Mouse (Mus musculus) embryonic facial prominence, embryonic 14.5 days (tissue): ENCODE data around the gene Gnaz. TPM values are rescaled to one million over a fixed set of nuclear protein-coding genes. Genes with fewer than 3 reads are reported as not detected.
A peak's percentile ranks its signal among the peaks of the same experiment; 100 is the strongest.

ENCODE experiments used
- ATAC-seq: fragments of 200-750 bp; cut with Nextera tagmentation; 2 replicates; pipeline ENCODE4 v1.8.0; 2017; ENCODE audit warnings: low read depth, moderate number of reproducible peaks, moderate TSS enrichment
- DNase-seq: peaks from one replicate; pipeline ENCODE4 v3.0.0-alpha.2; 2015; ENCODE audit warnings: low spot score
- H3K27ac ChIP-seq: fragments of 300-500 bp; sonication (generic); replicated peaks from 2 replicates; pipeline ENCODE4 v1.5.1; 2014; ENCODE audit warnings: low read depth, mild to moderate bottlenecking, low read length, moderate library complexity
- H3K27me3 ChIP-seq: fragments of 300-500 bp; sonication (generic); replicated peaks from 2 replicates; pipeline ENCODE4 v1.6.1; 2014; ENCODE audit warnings: low read length; ENCODE audit not compliant: control insufficient read depth, insufficient read depth
- H3K36me3 ChIP-seq: fragments of 300-500 bp; sonication (generic); 2 replicates; pipeline ENCODE4 v1.6.1; 2014; ENCODE audit warnings: low read length, mixed read lengths; ENCODE audit not compliant: control insufficient read depth, insufficient read depth
- H3K4me1 ChIP-seq: fragments of 300-500 bp; sonication (generic); 2 replicates; pipeline ENCODE4 v1.6.1; 2014; ENCODE audit warnings: antibody characterized with exemption, low read length; ENCODE audit not compliant: control insufficient read depth, insufficient read depth
- H3K4me2 ChIP-seq: fragments of 300-500 bp; sonication (generic); 2 replicates; pipeline ENCODE4 v1.6.1; 2014; ENCODE audit warnings: low read depth, mild to moderate bottlenecking, low read length, moderate library complexity, mixed read lengths
- H3K4me3 ChIP-seq: fragments of 300-500 bp; sonication (generic); 2 replicates; pipeline ENCODE4 v1.5.1; 2014; ENCODE audit warnings: low read depth, mild to moderate bottlenecking, low read length
- H3K9ac ChIP-seq: fragments of 300-500 bp; sonication (generic); 2 replicates; pipeline ENCODE4 v1.6.1; 2014; ENCODE audit warnings: low read depth, mild to moderate bottlenecking, low read length, moderate library complexity, mixed read lengths
- H3K9me3 ChIP-seq: fragments of 300-500 bp; sonication (generic); 2 replicates; pipeline ENCODE4 v1.6.1; 2016; ENCODE audit warnings: low read length; ENCODE audit not compliant: control insufficient read depth
- WGBS: fragments of 180-500 bp; shearing (Covaris S2); extraction: QIAGEN DNeasy Blood & Tissue Kit; methylation state at CpG from one replicate; pipeline ENCODE4 v1.1.7; 2014; 5-methylcytosine and 5-hydroxymethylcytosine counted together
- polyA plus RNA-seq: library from polyadenylated mRNA; unstranded; fragments of >200 nt; fragmentation: Nextera tagmentation; extraction: Ambion mirVana; gene quantifications from 2 replicates; pipeline ENCODE4 v1.2.1, GENCODE M21; 2014

Gene Gnaz
- polyA plus RNA-seq, 1 experiment from 2014 or later, result 4.2 TPM

- ATAC-seq, result no peak
Measured at GRCm38 (mm10) chr10:74978056-74978455, 11.1 kb downstream of the Gnaz start.

GRCm38 (mm10) chr10:74981159-74981558 lies 14.2 kb downstream of the Gnaz start:
- H3K36me3 ChIP-seq, result no peaks in the 10 kb centered on the region
- H3K4me1 ChIP-seq, result no peaks in the 10 kb centered on the region
- H3K9me3 ChIP-seq, result no peaks in the 10 kb centered on the region
- no peak overlapping the region for H3K27ac ChIP-seq
- H3K27me3 ChIP-seq, result no peaks in the 10 kb centered on the region
- H3K9ac ChIP-seq, result no peak overlapping the region
- no peak overlapping the region for H3K4me2 ChIP-seq
- no peak for ATAC-seq
- no peak for DNase-seq
- WGBS, result 81% methylated on average over 12 of the region's 12 CpGs
- H3K4me3 ChIP-seq, result no peak overlapping the region

More at GRCm38 (mm10) chr10:74978056-74978455, 11.1 kb downstream of the Gnaz start:
- no peak overlapping the region for H3K4me2 ChIP-seq
- no peak overlapping the region for H3K4me3 ChIP-seq
- no peaks in the 10 kb centered on the region for H3K27me3 ChIP-seq
- H3K4me1 ChIP-seq, result no peaks in the 10 kb centered on the region
- no peaks in the 10 kb centered on the region for H3K9me3 ChIP-seq
- no peak for DNase-seq
- 85% methylated on average over 4 of the region's 4 CpGs for WGBS
- H3K27ac ChIP-seq, result no peak overlapping the region
- no peaks in the 10 kb centered on the region for H3K36me3 ChIP-seq
- no peak overlapping the region for H3K9ac ChIP-seq

- Histone ChIP-seq H3K36me3 (no peaks in the 10 kb centered on the region), H3K4me1 (no peaks in the 10 kb centered on the region), H3K4me3 (no peak overlapping the region), H3K27ac (no peak overlapping the region), H3K9ac (no peak overlapping the region), H3K4me2 (no peak overlapping the region), H3K9me3 (no peaks in the 10 kb centered on the region), H3K27me3 (no peaks in the 10 kb centered on the region)
- 68% methylated on average over 8 of the region's 8 CpGs for WGBS
- no peak for DNase-seq
- ATAC-seq, result no peak
Measured at GRCm38 (mm10) chr10:74983176-74983575, 16.2 kb downstream of the Gnaz start.

- 56% methylated on average over 14 of the region's 14 CpGs for WGBS
- DNase-seq, result peak; percentile 78
- Histone ChIP-seq H3K9ac (no peak overlapping the region), H3K9me3 (no peaks in the 10 kb centered on the region), H3K27ac (no peak overlapping the region), H3K4me2 (no peak overlapping the region), H3K36me3 (0 out of 2 replicates have a peak, but pooled peaks cover 6% of the 10 kb centered on the region), H3K27me3 (0 out of 2 replicates have a peak, but pooled peaks cover 3% of the 10 kb centered on the region), H3K4me3 (no peak overlapping the region), H3K4me1 (no peaks in the 10 kb centered on the region)
- peak; percentile 92 for ATAC-seq
Measured at GRCm38 (mm10) chr10:74987698-74988470, 20.9 kb downstream of the Gnaz start.

GRCm38 (mm10) chr10:74989814-74990213 lies 22.8 kb downstream of the Gnaz start:
- Histone ChIP-seq H3K27me3 (0 out of 2 replicates have a peak, but pooled peaks cover 3% of the 10 kb centered on the region), H3K4me1 (no peaks in the 10 kb centered on the region; the same call in 1 of the 2 replicates), H3K9ac (no peak overlapping the region), H3K4me2 (no peak overlapping the region), H3K9me3 (no peaks in the 10 kb centered on the region), H3K4me3 (no peak overlapping the region), H3K27ac (no peak overlapping the region), H3K36me3 (0 out of 2 replicates have a peak, but pooled peaks cover 6% of the 10 kb centered on the region)
- ATAC-seq (no peak), DNase-seq (no peak)
- WGBS, result 77% methylated on average over 2 of the region's 4 CpGs

GRCm38 (mm10) chr10:74990584-74991322 lies 23.8 kb downstream of the Gnaz start:
- H3K4me2 ChIP-seq, result no peak overlapping the region
- ATAC-seq (no peak), DNase-seq (no peak)

GRCm38 (mm10) chr10:74994863-74995262 lies 27.9 kb downstream of the Gnaz start:
- Histone ChIP-seq H3K27ac (no peak overlapping the region), H3K4me3 (peak overlapping the region; percentile 26; the same call in 1 of the 2 replicates)
- DNase-seq, result peak; percentile 20

More at GRCm38 (mm10) chr10:74990584-74991322, 23.8 kb downstream of the Gnaz start:
- Histone ChIP-seq H3K27ac (no peak overlapping the region), H3K4me1 (no peaks in the 10 kb centered on the region; the same call in 1 of the 2 replicates), H3K9me3 (no peaks in the 10 kb centered on the region), H3K9ac (no peak overlapping the region), H3K4me3 (no peak overlapping the region), H3K36me3 (0 out of 2 replicates have a peak, but pooled peaks cover 6% of the 10 kb centered on the region), H3K27me3 (0 out of 2 replicates have a peak, but pooled peaks cover 3% of the 10 kb centered on the region)
- 53% methylated on average over 20 of the region's 26 CpGs for WGBS

GRCm38 (mm10) chr10:74995377-74995776 lies 28.4 kb downstream of the Gnaz start:
- Histone ChIP-seq H3K9ac (peak overlapping the region; percentile 9; the same call in 1 of the 2 replicates), H3K4me1 (no peaks in the 10 kb centered on the region; the same call in 1 of the 2 replicates), H3K4me3 (peak overlapping the region; percentile 26), H3K27ac (no peak overlapping the region), H3K4me2 (peak overlapping the region; percentile 46), H3K36me3 (0 out of 2 replicates have a peak, but pooled peaks cover 6% of the 10 kb centered on the region), H3K9me3 (no peaks in the 10 kb centered on the region), H3K27me3 (0 out of 2 replicates have a peak, but pooled peaks cover under 1% of the 10 kb centered on the region)
- DNase-seq, result peak; percentile 22
- 0 out of 2 replicates have a peak, but pooled peaks have one; percentile 23 for ATAC-seq
- WGBS, result under 1% methylated on average over 16 of the region's 17 CpGs

More at GRCm38 (mm10) chr10:74994863-74995262, 27.9 kb downstream of the Gnaz start:
- no peaks in the 10 kb centered on the region for H3K9me3 ChIP-seq
- ATAC-seq, result no peak
- H3K36me3 ChIP-seq, result 0 out of 2 replicates have a peak, but pooled peaks cover 6% of the 10 kb centered on the region
- H3K4me1 ChIP-seq, result no peaks in the 10 kb centered on the region; the same call in 1 of the 2 replicates
- H3K4me2 ChIP-seq, result peak overlapping the region; percentile 46
- WGBS, result 9% methylated on average over 5 of the region's 5 CpGs
- H3K9ac ChIP-seq, result no peak overlapping the region
- H3K27me3 ChIP-seq, result 0 out of 2 replicates have a peak, but pooled peaks cover 3% of the 10 kb centered on the region
